Mouse (Mus musculus): ENCODE results near the gene Slc4a11.

- no peak for TF ChIP-seq CTCF (IDR thresholded peaks at IDR 0.05; ENCODE audit: extremely low read depth, insufficient read length, insufficient replicate concordance, low read depth, low read length)
- no peak for TF ChIP-seq POLR2A (IDR thresholded peaks at IDR 0.05; ENCODE audit: low read depth, low read length)
Measured at GRCm38 (mm10) chr2:130635847-130636246, 61.5 kb downstream of the Slc4a11 start.

All from small intestine, adult 2 months (tissue).